Mouse (Mus musculus) spleen, postnatal 14 days (tissue): Measurements from ENCODE around the gene AV320801.
"Not testable (repeated sequence)": the region's sequence is repeated elsewhere in the genome, so short reads cannot be mapped to it uniquely, and the experiment has no call there.

Experiments
- DNase-seq, 2 experiments: peaks; one replicate each; pipeline ENCODE4 v3.0.0; 2021 to 2022; ENCODE audit warnings: low spot score in 2 of 2

Gene AV320801

DNA sequence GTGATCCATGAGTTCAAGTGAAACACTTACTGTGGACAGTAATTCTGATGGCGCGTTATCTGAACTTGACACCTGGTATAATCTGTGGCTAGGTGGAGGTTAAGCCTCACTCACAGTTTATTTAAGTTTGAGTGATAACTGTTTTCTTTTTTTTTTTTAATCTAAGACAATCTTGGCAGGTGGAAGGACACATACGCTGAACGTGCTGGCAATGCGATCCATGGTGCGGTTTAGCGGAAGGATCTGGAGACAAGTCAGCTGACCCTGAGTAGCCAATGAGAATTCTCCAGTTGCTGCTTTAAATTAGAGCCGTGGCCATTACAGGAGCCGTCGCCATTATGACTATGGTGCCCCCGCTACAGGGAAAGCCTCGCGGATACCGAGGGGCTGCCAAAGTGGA, at the start of gene AV320801:
Gene AV320801, plus strand, starts transcription at position 301 of the 400 bp plus-strand sequence.
- DNase-seq = not testable (repeated sequence)

DNA sequence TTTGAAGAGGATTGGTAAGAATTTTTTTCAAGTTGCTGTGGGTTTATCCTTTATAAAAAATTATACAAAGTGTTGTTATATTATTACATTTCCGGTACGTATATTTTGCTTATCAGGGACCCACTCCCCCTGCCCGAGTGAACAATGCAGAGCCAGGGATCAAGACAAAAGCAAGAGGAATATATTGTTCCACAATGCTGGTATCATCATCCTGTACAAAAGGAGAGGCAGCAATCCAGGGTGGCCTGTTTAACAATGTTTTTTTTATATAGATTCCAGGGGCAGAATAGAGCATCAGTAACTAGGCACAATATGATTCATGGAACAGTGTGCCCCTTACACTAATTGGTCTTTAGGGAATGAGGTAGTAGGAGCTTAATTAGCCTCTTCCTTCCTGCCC, 30.2 kb upstream of the AV320801 start:
- DNase-seq = not testable (repeated sequence)

DNA sequence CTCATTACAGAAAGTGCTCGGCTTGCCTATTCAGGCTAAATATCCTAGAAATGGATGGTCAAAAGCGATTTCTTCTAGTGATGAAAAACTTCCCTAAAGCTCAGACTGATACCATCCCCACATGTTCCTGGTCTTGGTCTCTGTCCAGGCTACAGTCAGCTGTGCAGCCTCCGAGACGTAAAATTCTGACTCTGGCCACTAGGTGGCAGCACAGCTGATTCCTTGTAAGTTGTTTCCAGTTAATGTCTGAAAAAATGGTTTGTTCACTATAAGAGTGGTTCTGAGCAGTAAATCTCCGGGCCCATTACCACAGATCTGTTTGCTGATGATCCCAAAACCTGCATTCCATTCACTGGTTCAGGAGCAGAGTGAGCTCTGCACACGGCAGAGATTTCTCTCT, 12.5 kb upstream of the AV320801 start:
- not testable (repeated sequence) for DNase-seq

DNA sequence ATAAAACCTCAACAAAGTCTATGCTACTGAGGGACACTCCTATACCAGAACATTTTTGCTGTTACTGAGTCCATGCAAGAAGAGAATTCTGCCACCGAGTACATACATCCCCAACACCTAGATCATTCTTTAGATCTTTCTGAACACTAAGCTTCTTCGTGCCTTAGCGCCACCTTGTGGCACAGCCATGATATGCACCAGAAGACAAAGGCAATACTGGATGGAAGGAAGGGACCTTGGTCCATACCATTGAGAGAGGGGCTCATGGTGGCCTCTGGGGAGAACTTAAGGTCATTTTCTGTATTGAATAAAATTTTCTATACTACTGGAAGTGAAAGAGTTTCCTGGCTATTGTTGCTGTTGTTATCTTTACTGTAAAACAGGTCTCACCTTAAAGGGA, 11.2 kb upstream of the AV320801 start:
- DNase-seq = not testable (repeated sequence)
